Mouse (Mus musculus) T-helper 2 cell (primary cell): ENCODE results near the gene Gm16253.

Source experiments
- in situ Hi-C: fragments of 300-600 bp; cut with MboI, MseI; formaldehyde crosslinking; loops from one replicate; pipeline ENCODE4 v1.15.1; 2025; ENCODE audit warnings: high pct_unique_total_duplicates

Gm16253 gene

GRCm38 (mm10) chr3:96571896-96572698 is 4.7 kb upstream of the Gm16253 start:
- in situ Hi-C loops: no loop called here

- in situ Hi-C loops: no loop called here
Measured at GRCm38 (mm10) chr3:96573611-96574511, 2.9 kb upstream of the Gm16253 start.

GRCm38 (mm10) chr3:96575272-96575984 is 1.4 kb upstream of the Gm16253 start:
- in situ Hi-C loops: no loop called here

- in situ Hi-C loops: no loop called here
Measured at GRCm38 (mm10) chr3:96576005-96576658, 652 bp upstream of the Gm16253 start.

GRCm38 (mm10) chr3:96577566-96577965 is 782 bp downstream of the Gm16253 start:
- in situ Hi-C loops: no loop called here

- in situ Hi-C loops: no loop called here
Measured at GRCm38 (mm10) chr3:96578561-96579238, 1.9 kb downstream of the Gm16253 start.

GRCm38 (mm10) chr3:96579239-96579750 is 2.5 kb downstream of the Gm16253 start:
- in situ Hi-C loops: no loop called here

GRCm38 (mm10) chr3:96579885-96580454 is 3.2 kb downstream of the Gm16253 start:
- in situ Hi-C loops: loop anchor here (5.0 kb wide), 1 partner anchor 38 kb away; no protein-coding TSS in a partner anchor

- in situ Hi-C loops: loop anchor here (5.0 kb wide), 1 partner anchor 39 kb away; no protein-coding TSS in a partner anchor
Measured at GRCm38 (mm10) chr3:96581141-96581540, 4.4 kb downstream of the Gm16253 start.

- in situ Hi-C loops: loop anchor here (5.0 kb wide), 1 partner anchor 40 kb away; no protein-coding TSS in a partner anchor
Measured at GRCm38 (mm10) chr3:96581771-96582515, 5.2 kb downstream of the Gm16253 start.

- in situ Hi-C loops: loop anchor here (5.0 kb wide), 1 partner anchor 41 kb away; no protein-coding TSS in a partner anchor
Measured at GRCm38 (mm10) chr3:96583386-96583785, 6.6 kb downstream of the Gm16253 start.

- in situ Hi-C loops: no loop called here
Measured at GRCm38 (mm10) chr3:96590657-96591056, 13.9 kb downstream of the Gm16253 start.

- in situ Hi-C loops: no loop called here
Measured at GRCm38 (mm10) chr3:96593374-96593773, 16.6 kb downstream of the Gm16253 start.

- in situ Hi-C loops: no loop called here
Measured at GRCm38 (mm10) chr3:96593790-96594560, 17.2 kb downstream of the Gm16253 start, which contains the start of gene Polr3gl. Gene Polr3gl (minus strand): TSS chr3:96594181.

- in situ Hi-C loops: no loop called here
Measured at GRCm38 (mm10) chr3:96594851-96595250, 18.1 kb downstream of the Gm16253 start.

GRCm38 (mm10) chr3:96595661-96596060 is 18.9 kb downstream of the Gm16253 start:
- in situ Hi-C loops: no loop called here

GRCm38 (mm10) chr3:96596228-96596707 is 19.5 kb downstream of the Gm16253 start, which contains the start of gene Ankrd34a:
Gene Ankrd34a (plus strand): TSS chr3:96596636.
- in situ Hi-C loops: no loop called here

- in situ Hi-C loops: no loop called here
Measured at GRCm38 (mm10) chr3:96596855-96597254, 20.1 kb downstream of the Gm16253 start.
